Mouse (Mus musculus): ENCODE data around the gene Grtp1. TPM values are rescaled to one million over a fixed set of nuclear protein-coding genes. Genes with fewer than 3 reads are reported as not detected.

Gene Grtp1
- polyA plus RNA-seq, 1 experiment from 2014 or later, result 19.8 TPM

- Histone ChIP-seq H3K9me3 (replicated peaks) (no peaks in the 10 kb centered on the region), H3K27me3 (replicated peaks) (no peaks in the 10 kb centered on the region), H3K9ac (no peak overlapping the region), H3K4me2 (no peak overlapping the region), H3K4me3 (no peak overlapping the region), H3K36me3 (peaks cover 24% of the 10 kb centered on the region), H3K27ac (ENCODE audit: poor library complexity, severe bottlenecking) (no peak overlapping the region), H3K4me1 (replicated peaks) (no peaks in the 10 kb centered on the region)
- no peak for ATAC-seq (ENCODE audit: insufficient number of reproducible peaks, low FRiP score)
- 74% methylated on average over 7 of the region's 7 CpGs for WGBS
Observed at GRCm38 (mm10) chr8:13187638-13188037, 12.8 kb downstream of the Grtp1 start.

- Histone ChIP-seq H3K4me2 (no peak overlapping the region), H3K4me3 (no peak overlapping the region), H3K27ac (ENCODE audit: poor library complexity, severe bottlenecking) (no peak overlapping the region), H3K9ac (no peak overlapping the region), H3K27me3 (replicated peaks) (no peaks in the 10 kb centered on the region), H3K36me3 (peaks cover 24% of the 10 kb centered on the region), H3K4me1 (replicated peaks) (peaks cover 2% of the 10 kb centered on the region), H3K9me3 (replicated peaks) (no peaks in the 10 kb centered on the region)
- ATAC-seq (ENCODE audit: insufficient number of reproducible peaks, low FRiP score), result no peak
- WGBS, result 79% methylated on average over 9 of the region's 9 CpGs
Observed at GRCm38 (mm10) chr8:13187229-13187628, 13.2 kb downstream of the Grtp1 start.

- no peak overlapping the region for H3K27ac ChIP-seq (ENCODE audit: poor library complexity, severe bottlenecking)
- H3K27me3 ChIP-seq (replicated peaks), result no peaks in the 10 kb centered on the region
- H3K4me1 ChIP-seq (replicated peaks), result peaks cover 6% of the 10 kb centered on the region
- no peak overlapping the region for H3K4me2 ChIP-seq
- no peak overlapping the region for H3K4me3 ChIP-seq
- no peak for ATAC-seq (ENCODE audit: insufficient number of reproducible peaks, low FRiP score)
- H3K9me3 ChIP-seq (replicated peaks), result no peaks in the 10 kb centered on the region
- no peak overlapping the region for H3K9ac ChIP-seq
- H3K36me3 ChIP-seq, result peaks cover 24% of the 10 kb centered on the region
- 81% methylated on average over 8 of the region's 8 CpGs for WGBS
Observed at GRCm38 (mm10) chr8:13186819-13187218, 13.6 kb downstream of the Grtp1 start.

- peak overlapping the region; percentile 84 for H3K27ac ChIP-seq (ENCODE audit: poor library complexity, severe bottlenecking)
- H3K36me3 ChIP-seq, result peaks cover 33% of the 10 kb centered on the region
- peaks cover 27% of the 10 kb centered on the region for H3K4me1 ChIP-seq (replicated peaks)
- H3K4me2 ChIP-seq, result no peak overlapping the region
- no peaks in the 10 kb centered on the region for H3K9me3 ChIP-seq (replicated peaks)
- no peaks in the 10 kb centered on the region for H3K27me3 ChIP-seq (replicated peaks)
- no peak overlapping the region for H3K9ac ChIP-seq
- no peak overlapping the region for H3K4me3 ChIP-seq
- WGBS, result 30% methylated on average over 2 of the region's 2 CpGs
- no peak for ATAC-seq (ENCODE audit: insufficient number of reproducible peaks, low FRiP score)
Observed at GRCm38 (mm10) chr8:13181691-13181976, 18.8 kb downstream of the Grtp1 start.

GRCm38 (mm10) chr8:13180911-13181690 is 19.3 kb downstream of the Grtp1 start:
- no peaks in the 10 kb centered on the region for H3K27me3 ChIP-seq (replicated peaks)
- H3K9me3 ChIP-seq (replicated peaks), result no peaks in the 10 kb centered on the region
- no peak overlapping the region for H3K9ac ChIP-seq
- no peak overlapping the region for H3K4me3 ChIP-seq
- peaks cover 27% of the 10 kb centered on the region for H3K4me1 ChIP-seq (replicated peaks)
- no peak for ATAC-seq (ENCODE audit: insufficient number of reproducible peaks, low FRiP score)
- H3K27ac ChIP-seq (ENCODE audit: poor library complexity, severe bottlenecking), result peak overlapping the region; percentile 84
- 45% methylated on average over 18 of the region's 18 CpGs for WGBS
- peaks cover 36% of the 10 kb centered on the region for H3K36me3 ChIP-seq
- peak overlapping the region; percentile 8; the same call in 1 of the 2 replicates for H3K4me2 ChIP-seq

- 80% methylated on average over 9 of the region's 9 CpGs for WGBS
- no peak for ATAC-seq (ENCODE audit: insufficient number of reproducible peaks, low FRiP score)
- no peak overlapping the region for H3K4me3 ChIP-seq
- H3K9ac ChIP-seq, result no peak overlapping the region
- peaks cover 27% of the 10 kb centered on the region for H3K4me1 ChIP-seq (replicated peaks)
- no peaks in the 10 kb centered on the region for H3K9me3 ChIP-seq (replicated peaks)
- peak overlapping the region; percentile 84; the same call in 1 of the 2 replicates for H3K27ac ChIP-seq (ENCODE audit: poor library complexity, severe bottlenecking)
- no peak overlapping the region for H3K4me2 ChIP-seq
- no peaks in the 10 kb centered on the region for H3K27me3 ChIP-seq (replicated peaks)
- peaks cover 37% of the 10 kb centered on the region for H3K36me3 ChIP-seq
Observed at GRCm38 (mm10) chr8:13180408-13180807, 20.0 kb downstream of the Grtp1 start.

GRCm38 (mm10) chr8:13179948-13180347 is 20.5 kb downstream of the Grtp1 start:
- Histone ChIP-seq H3K4me2 (no peak overlapping the region), H3K36me3 (peaks cover 39% of the 10 kb centered on the region), H3K4me3 (no peak overlapping the region), H3K9ac (no peak overlapping the region), H3K9me3 (replicated peaks) (no peaks in the 10 kb centered on the region), H3K4me1 (replicated peaks) (peaks cover 27% of the 10 kb centered on the region), H3K27me3 (replicated peaks) (no peaks in the 10 kb centered on the region), H3K27ac (ENCODE audit: poor library complexity, severe bottlenecking) (peak overlapping the region; percentile 13; the same call in 1 of the 2 replicates)
- no peak for ATAC-seq (ENCODE audit: insufficient number of reproducible peaks, low FRiP score)
- WGBS, result 70% methylated on average over 7 of the region's 7 CpGs

- 64% methylated on average over 6 of the region's 6 CpGs for WGBS
- Histone ChIP-seq H3K9me3 (replicated peaks) (no peaks in the 10 kb centered on the region), H3K9ac (0 out of 2 replicates have a peak overlapping the region, but pooled peaks have one; percentile 11), H3K27me3 (replicated peaks) (no peaks in the 10 kb centered on the region), H3K4me1 (replicated peaks) (peaks cover 27% of the 10 kb centered on the region), H3K27ac (ENCODE audit: poor library complexity, severe bottlenecking) (no peak overlapping the region), H3K4me3 (no peak overlapping the region), H3K36me3 (peaks cover 41% of the 10 kb centered on the region), H3K4me2 (no peak overlapping the region)
- no peak for ATAC-seq (ENCODE audit: insufficient number of reproducible peaks, low FRiP score)
Observed at GRCm38 (mm10) chr8:13179482-13179881, 20.9 kb downstream of the Grtp1 start.

- ATAC-seq (ENCODE audit: insufficient number of reproducible peaks, low FRiP score), result no peak
- no peak overlapping the region for H3K27ac ChIP-seq (ENCODE audit: poor library complexity, severe bottlenecking)
- no peak overlapping the region for H3K4me3 ChIP-seq
- no peaks in the 10 kb centered on the region for H3K9me3 ChIP-seq (replicated peaks)
- no peak overlapping the region for H3K4me2 ChIP-seq
- H3K9ac ChIP-seq, result no peak overlapping the region
- peaks cover 27% of the 10 kb centered on the region for H3K4me1 ChIP-seq (replicated peaks)
- peaks cover 51% of the 10 kb centered on the region for H3K36me3 ChIP-seq
- H3K27me3 ChIP-seq (replicated peaks), result no peaks in the 10 kb centered on the region
- 95% methylated on average over 5 of the region's 5 CpGs for WGBS
Observed at GRCm38 (mm10) chr8:13178137-13178536, 22.3 kb downstream of the Grtp1 start.

GRCm38 (mm10) chr8:13177173-13177852 is 23.1 kb downstream of the Grtp1 start:
- no peaks in the 10 kb centered on the region for H3K9me3 ChIP-seq (replicated peaks)
- peaks cover 60% of the 10 kb centered on the region for H3K36me3 ChIP-seq
- no peak overlapping the region for H3K27ac ChIP-seq (ENCODE audit: poor library complexity, severe bottlenecking)
- H3K9ac ChIP-seq, result no peak overlapping the region
- no peaks in the 10 kb centered on the region for H3K27me3 ChIP-seq (replicated peaks)
- H3K4me2 ChIP-seq, result no peak overlapping the region
- peaks cover 27% of the 10 kb centered on the region for H3K4me1 ChIP-seq (replicated peaks)
- H3K4me3 ChIP-seq, result no peak overlapping the region
- no peak for ATAC-seq (ENCODE audit: insufficient number of reproducible peaks, low FRiP score)
- WGBS, result 87% methylated on average over 7 of the region's 7 CpGs

- H3K36me3 ChIP-seq, result peaks cover 76% of the 10 kb centered on the region
- 90% methylated on average over 1 of the region's 1 CpGs for WGBS
- no peaks in the 10 kb centered on the region for H3K27me3 ChIP-seq (replicated peaks)
- H3K9me3 ChIP-seq (replicated peaks), result no peaks in the 10 kb centered on the region
- H3K9ac ChIP-seq, result no peak overlapping the region
- H3K27ac ChIP-seq (ENCODE audit: poor library complexity, severe bottlenecking), result no peak overlapping the region
- no peak for ATAC-seq (ENCODE audit: insufficient number of reproducible peaks, low FRiP score)
- peaks cover 18% of the 10 kb centered on the region for H3K4me1 ChIP-seq (replicated peaks)
- H3K4me3 ChIP-seq, result no peak overlapping the region
- H3K4me2 ChIP-seq, result no peak overlapping the region
Observed at GRCm38 (mm10) chr8:13175650-13176049, 24.8 kb downstream of the Grtp1 start.

Measured in heart, embryonic 12.5 days (tissue).